Mouse (Mus musculus): ENCODE data around the gene Chl1. TPM values are rescaled to one million over a fixed set of nuclear protein-coding genes. Genes with fewer than 3 reads are reported as not detected.

The Chl1 gene
- polyA plus RNA-seq (2017; shearing (Covaris generic)), result under 1 TPM in 1 of 2 experiments, not detected in 1; 0.05 TPM

DNA sequence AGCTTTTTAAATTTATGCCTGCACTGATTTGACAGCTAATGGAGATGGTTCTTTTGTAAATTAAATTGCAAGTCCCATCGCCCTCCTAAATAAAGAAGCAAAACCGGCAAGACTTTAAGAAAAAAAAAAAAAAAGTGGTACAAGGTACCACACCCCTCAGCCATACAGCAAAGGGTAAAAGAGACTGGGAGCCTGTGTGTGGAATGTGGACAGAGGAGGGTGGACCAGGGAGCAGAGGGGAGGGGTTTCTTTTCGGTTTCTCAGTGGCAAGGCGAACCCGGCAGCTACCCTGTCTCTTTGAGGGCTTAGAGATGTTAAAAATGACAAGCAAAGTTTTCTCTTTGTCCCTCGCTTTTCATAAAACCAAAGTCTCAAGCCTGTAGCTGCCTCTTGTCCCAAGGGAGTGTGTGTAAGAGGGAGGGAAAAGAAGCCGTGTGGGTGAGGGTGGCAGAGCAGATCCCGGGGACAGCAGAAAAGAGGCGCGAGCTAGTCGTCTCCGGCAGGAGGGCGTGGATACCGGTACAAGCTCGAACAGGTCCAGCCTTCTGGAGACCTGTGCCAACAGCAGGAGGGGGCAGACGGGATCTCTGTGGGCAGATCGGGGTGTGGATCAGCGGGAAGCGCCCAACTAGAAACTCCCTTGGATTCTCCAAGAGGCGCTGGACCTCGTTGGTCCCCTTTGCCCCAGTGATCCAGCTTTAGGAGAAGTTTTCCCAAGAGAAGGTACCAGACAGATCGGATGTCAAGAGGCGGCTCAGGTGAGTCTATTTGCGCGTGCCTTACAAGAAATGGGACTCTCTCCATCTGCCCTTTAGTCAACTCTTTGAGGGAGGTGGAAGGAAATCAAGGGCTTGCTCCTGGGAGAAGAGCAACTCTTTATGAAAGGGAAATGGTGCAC lies at the start of gene Chl1:
TSS of gene Chl1 (plus strand) at position 195 of the 898 bp plus-strand sequence.
- ATAC-seq, result no peak

DNA sequence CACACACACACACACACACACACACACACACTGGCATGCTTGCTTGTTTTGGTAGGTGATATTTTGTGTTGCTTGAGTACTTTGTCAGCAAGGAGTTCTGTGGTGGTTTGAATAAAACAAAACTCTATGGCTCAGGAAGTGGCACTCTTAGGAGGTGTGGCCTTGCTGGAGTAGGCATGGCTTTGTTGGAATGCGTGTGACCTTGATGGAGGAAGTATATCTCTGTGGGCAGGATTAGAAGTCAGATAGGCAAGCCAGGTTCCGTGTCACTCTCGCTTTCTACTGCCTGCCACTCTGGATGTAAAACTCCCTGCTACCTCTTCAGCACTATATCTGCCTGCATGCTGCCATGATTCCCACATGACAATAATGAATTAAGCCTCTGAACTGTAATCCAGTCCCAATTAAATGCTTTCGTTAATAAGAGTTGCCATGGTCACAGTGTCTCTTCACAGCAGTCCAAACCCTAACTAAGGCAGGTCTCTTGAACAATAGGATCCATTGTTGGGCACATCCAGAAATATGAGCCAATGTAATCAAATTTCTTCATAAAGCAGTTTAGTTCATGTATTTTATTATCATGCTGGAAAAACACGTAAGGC lies 44.8 kb upstream of the Chl1 start:
- ATAC-seq, result peak; percentile 73

DNA sequence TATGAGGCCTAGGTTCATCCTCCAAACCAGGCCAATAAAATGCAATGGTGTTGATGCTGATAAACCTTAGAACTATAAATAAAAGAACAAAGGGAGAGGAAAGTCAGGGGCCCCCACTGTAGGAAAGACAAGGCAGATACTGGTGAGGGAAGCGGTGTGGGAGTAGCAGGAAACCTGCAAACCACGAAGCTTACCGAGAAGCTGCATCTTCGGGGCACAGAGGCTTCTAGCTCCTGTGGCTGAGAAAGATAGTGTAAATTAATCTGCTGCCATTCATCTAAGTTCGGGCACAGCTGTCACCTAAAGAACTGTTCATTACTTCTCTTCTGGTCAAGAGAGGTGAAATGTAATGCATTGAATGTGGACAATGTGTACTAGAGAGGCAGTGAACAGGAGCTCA lies 37.1 kb upstream of the Chl1 start:
- peak; percentile 74 for ATAC-seq

DNA sequence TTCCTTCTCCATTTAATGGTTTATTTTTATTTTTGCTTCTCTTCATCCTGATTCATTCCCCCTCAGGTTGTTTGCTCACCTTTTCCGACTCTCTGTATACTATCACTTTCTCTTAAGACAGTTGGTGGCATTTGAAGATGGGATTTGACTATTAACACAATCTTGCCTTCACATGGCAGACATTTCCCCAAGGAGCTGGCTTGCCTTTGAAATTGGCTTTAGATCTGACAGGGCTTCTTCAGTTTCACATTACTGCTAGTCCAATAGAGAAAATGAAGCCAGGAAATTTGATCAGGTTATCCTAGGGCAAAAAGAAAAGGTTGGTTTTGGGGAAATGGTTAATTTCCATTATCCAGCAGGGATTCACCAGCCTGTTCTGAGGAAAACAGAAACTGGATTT lies 23.2 kb upstream of the Chl1 start:
- ATAC-seq, result no peak

DNA sequence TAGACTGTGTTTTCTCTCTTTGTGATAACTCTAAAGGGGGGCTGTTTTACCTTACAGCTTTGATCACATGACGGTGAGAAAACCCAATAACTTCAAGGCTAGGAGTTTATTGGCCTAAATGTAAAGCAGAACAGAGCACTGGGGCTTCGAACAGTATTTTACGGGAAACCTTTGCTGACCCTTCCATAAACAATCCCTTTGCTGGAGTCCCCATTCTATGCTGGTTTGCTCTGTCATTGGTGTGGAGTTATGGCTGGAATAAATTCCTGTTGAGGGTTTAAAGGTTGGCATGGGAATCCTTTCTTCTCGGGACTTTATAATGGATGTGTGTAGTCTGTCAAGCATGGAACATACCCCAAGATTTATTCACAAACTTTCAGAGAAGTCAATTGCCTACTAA lies 12.0 kb upstream of the Chl1 start:
- ATAC-seq, result no peak

DNA sequence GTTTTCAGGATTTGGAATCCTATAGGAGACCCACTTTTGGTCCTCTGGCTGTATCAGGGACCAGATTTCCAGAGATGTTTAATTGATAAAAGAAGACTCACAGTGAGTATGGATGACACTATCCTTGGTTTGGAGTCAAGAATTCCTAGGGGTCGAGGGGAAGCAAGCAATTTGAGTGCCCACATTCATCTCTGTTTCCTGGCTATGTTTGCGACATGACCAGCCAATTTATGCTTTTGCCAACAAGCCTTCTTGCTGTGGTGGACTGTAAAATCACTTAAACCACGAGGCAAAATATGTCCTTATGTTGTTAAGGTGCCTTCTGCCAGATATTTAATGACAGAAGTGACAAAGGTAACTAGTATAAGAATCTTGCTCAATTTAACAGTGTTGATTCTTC lies 6.3 kb upstream of the Chl1 start:
- no peak for ATAC-seq

DNA sequence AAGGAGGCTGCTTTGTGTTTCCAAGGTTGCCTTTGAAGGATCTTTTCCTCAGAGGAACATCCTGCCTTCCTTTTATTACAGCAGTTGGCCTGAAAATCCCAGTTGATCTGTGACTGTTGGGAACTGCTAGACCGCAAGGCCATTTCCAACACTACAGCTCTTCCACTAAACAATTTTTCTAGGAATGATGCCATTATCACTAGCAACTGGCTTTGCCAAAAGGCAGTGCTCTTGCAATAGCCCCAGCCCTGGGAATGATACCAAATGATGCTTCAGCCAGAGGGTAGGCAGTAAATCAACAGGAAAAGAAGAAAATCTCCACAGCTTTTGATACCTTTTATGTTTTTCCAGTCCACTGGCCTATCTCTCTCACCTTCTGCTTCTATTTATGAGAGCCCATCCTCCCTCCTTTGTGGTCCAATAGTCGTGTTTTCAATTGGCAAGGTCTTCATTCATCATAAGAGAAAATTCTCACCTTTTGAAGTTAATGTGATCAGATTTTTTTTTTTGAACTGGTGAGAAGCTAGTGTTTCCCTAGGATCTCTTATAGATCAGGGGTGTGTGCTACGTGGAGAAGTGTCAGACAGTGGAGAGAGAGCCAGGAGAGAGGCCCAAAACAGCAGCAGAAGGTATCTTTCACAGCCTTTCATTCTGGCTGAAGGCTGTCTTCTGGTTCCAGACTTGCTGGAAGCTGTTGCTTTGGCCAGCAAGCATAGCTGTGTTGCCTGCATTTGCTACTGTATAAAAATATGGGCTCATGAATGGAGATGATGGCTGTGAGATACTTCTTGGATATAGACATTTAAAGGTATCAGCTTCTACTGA lies 2.4 kb upstream of the Chl1 start:
- ATAC-seq, result no peak

DNA sequence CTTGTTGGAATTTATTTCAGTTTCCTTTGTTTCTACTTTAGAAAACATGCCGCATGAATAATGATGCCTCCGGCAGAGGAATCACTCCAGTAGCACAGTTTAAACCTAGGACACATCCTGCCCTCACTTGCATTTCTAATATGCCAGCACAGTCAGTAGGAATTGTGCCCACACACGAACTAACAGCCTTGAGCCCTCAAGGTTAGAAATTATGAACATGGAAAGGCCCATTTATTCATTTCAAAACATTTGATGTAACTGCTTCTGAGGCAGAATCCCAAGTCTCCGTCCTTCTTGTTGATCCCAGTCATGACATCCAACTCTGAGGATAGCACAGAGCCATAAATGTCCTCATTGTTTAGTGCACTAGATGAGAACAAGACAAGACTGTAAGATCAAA lies 790 bp upstream of the Chl1 start:
- ATAC-seq, result no peak

DNA sequence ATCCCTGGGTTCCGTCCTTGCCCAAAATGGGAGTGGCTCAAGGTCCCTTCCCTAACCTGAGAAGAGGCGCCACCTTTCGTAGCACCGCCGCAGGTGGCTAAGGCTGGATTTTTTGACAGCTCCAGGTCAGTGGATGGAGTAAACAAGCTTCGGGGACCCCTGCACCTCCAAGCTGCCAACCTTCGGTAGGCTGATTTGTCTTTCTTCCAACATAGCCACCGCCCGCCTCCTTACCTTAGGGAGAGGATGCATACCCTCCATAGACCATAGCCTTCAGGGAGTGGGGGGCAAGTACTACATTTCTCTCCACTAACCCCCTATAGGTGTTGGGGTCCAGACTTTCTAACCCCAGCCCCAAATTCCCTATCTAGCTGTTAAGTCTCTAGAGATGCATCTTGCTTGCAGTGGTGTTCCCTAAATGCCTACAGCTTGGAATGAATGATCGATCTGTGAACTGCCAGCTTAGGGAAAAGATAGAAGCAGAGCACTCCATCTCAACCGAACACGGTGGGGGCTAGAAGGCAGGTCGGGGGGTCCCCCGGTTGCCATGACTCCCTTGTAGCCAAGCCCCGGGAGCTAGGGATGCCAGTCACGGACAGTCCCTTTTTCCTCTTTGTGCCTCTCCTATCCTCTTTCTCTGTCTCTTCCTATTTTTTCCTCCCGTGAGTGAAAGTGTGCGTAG lies 1.0 kb downstream of the Chl1 start:
- peak; percentile 11 for ATAC-seq

DNA sequence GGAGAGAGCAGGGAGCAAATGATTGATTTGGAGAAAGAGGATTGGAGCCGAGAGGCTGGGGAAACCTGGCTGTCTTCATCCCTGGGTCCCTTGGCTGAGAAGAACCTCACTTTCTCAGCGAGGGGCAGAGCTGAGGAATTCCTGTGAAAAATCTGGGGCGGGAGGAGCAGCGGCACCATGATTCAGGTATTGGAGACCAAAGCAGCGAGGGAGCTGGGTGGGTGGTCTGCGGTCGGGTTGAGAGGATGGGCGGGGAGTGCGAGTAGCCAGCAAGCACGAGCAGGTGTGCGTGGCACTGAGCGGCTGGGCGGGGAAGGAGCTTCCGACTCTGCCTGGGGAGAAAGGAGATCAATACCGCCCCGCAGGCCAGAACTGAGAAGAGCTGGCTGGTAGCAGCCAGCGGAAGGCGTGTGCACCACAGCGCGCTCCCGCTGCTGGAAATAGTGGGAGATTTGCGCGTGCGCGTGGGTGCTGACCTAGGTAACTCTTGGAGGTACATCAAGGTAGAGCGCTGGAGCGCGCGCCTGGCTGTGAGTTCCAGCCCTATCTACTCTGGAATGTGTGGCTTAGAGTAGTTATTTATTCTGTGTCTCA lies 1.7 kb downstream of the Chl1 start:
- ATAC-seq, result peak; percentile 80

DNA sequence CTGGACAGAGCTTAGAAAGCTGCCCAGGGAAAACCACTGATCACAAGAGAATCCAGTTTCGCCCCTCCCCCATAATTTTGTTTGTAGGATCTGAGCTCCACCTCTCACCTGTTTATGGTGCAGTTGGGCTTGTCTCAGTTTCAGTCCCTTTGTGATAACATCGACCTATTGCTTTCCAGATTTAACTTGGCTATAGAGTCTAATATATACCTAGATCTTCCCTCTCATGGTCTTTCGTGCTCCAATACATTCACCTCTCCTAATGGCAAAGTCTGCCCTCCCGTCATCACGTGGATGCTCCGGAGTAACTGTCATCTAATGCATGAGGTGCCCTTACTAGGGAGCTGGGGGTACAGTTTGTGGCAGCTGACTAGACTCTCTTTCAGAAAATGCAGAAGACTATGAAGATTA lies 2.5 kb downstream of the Chl1 start:
- ATAC-seq, result no peak

DNA sequence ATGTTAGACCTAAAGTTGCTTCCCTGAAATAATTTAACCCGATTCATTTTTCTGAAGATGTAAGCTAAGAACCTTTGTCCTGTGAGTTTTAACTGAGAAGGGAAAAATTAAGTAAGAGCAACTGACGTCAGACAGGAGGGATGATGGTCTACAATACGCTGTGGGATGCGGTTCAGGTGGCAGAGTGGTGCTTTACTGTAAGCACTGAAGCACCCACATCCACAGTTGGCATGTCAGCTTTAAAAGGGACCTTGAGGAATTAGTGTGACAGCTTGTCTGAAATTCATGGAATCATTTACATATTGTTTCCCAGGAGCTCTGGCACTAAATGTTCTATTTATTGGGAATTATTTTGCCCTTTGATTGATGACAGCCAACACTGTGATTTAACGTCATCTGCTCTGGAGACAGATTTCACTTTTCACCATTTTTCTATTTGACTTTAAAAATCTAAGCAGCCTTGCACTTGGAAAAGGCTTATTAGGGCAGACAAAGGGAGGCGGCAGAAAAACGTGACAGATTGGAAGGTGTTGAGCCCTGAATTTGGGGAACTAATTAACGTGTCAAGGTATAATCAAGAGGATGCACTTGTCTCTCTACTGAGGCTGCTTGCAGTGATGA lies 3.3 kb downstream of the Chl1 start:
- no peak for ATAC-seq

DNA sequence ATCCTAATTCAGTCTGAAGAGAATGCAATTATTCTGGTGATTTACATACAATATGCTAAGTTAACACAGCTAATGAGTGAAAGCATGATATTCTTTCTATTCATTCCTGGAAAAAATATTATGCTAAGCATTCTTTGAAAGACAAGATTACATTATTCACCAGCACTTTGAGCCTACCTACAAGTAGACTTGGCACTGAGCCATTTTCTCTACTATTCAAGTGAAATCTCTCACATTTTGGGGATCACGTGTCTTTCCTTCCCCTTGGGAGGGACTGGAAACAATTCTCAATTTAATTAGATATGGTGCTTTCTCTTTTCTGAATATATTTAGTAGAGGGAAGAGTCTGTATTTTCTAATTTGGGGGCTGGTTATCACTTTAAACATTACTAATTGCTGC lies 4.0 kb downstream of the Chl1 start:
- ATAC-seq, result no peak

DNA sequence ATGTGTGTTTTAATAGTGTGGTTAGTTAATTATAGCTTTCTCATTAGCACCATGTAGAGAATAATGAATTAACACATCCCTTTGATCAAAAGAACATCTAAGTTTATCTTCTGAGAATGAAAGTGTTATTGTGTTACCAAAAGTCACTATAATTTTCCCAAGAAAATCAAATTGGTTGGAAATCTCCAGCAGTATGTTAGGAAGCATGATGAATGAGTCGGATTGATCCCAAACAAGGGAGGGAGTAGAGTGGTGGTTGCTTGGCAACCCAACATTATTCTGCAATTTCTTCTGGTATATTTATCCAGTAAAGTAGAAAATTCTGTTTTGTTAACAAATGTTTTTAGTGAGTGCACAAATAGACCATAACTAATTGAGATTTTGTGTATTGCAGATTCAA lies 4.4 kb downstream of the Chl1 start:
- no peak for ATAC-seq

DNA sequence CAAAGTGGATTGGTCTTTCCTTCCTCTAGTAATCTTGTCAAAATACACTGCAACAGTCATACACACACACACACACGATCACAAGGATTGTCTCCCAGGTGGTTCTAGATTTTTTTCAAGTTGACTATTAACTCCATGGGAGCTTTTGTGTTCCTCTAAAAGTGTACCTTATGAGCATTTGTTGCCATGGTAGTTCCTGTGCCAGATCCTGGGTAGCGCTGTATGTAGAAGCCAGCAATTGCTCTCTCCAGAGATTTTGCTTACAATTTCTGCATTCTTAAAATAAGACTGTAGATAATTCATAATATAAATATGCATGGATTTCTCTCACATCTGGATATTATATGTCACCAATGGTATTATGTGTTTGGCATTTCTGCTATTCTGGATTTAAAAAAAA lies 9.2 kb downstream of the Chl1 start:
- ATAC-seq, result no peak

DNA sequence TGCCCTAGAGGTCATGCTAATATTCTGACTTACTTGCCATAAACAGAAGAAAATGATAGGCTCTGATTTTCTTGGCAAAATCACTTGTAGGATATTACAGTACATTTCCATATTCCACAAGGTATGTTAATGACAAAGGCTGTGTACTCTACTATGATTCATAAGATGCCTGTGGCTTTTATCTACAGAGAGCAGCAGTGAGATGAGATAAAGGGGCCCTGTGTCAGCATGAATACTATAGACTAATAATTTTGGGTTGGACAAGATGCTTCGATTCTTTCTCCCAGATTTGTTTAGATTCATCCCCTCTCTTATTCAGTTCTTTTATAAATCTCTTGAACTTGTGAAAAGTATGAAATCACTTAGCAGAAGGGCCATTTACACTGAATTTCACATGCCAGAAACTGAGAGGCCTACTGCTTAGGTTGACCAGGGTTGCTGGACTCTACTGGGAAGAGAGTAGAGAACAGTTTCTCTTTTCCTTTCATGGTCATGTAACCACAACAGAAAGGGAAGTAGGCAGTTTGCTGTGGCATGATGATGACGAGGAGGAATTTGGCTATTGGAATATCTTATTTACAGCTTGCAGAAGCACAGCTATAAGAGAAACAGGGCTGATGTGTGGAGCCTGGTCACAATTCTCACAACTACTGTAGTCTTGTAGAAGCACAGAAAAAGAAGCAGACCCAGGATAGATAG lies 15.1 kb downstream of the Chl1 start:
- no peak for ATAC-seq

DNA sequence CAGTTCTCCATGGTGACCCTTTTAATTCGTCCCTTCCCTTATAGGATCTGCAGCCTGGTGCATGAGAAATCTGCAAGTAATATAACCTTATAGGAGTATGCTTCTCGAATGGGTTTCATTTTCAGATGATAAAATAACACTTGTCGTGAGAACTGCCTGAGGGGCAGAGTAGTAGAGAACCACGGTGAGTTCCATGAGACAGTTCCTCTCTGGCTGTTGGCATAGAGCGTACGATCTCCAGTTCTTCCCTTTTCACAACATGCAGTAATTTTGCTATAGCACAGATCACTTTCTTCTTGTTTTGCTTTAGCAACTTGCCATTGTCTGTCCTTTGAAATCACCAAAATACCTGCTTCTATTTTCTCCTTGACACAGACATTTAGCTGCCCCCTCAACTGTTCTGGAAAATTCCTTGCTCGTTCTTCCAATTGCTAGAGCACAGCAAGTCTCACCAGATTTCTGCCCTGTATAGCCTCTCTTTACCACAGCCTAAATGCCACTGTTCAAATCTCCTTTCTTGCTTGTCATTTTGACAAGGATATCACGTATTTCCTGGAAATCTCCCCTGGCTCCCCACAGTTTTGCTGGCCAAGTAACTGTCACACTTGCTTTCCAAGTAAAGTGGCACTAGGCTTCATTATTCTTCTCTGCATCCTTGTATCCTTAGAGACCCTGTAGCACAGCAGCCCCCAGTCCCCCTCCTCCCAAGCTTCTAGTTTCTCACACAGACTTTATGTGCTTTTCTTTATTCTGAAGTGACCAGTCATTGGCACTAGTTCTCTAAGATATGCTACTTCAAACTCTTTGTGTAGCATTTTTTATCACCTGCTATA lies 16.8 kb downstream of the Chl1 start:
- ATAC-seq, result no peak

DNA sequence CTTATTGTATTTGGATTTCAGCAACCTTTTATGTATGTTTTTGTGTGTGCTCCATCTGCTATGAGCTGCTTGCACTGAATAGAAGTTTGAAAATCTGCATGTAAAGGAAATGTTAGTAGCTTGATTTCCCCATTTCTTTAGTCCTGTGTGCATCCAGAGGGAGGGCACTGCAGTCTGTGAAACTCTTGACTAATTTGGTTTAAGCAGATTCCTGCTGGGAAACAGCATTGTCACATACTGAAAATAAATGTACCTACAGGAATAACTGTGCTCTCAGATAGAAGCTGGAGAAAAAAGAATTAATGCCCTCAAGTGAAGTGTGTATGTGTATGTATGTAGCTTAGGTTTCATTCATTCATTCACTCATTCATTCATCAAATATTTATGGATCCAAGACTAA lies 22.7 kb downstream of the Chl1 start:
- ATAC-seq, result no peak

DNA sequence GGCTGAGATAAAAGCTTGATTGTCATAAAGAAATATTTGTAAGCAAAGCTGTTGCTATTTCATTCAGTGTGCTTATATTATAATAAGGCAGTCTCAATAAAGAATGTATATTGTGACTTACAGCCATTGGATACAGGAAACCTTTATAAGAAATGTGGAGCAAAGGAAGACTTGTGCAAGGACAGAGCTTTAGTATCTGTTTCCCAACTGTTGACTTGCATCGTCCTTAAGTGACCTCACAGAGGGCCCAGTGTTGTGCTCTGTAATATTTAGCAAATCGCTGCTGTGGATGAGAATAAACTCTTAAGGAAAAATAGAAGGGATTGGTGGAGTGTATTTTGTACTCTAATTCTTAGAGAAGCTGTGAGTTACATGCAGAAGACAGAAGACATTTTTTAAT lies 23.6 kb downstream of the Chl1 start:
- no peak for ATAC-seq

DNA sequence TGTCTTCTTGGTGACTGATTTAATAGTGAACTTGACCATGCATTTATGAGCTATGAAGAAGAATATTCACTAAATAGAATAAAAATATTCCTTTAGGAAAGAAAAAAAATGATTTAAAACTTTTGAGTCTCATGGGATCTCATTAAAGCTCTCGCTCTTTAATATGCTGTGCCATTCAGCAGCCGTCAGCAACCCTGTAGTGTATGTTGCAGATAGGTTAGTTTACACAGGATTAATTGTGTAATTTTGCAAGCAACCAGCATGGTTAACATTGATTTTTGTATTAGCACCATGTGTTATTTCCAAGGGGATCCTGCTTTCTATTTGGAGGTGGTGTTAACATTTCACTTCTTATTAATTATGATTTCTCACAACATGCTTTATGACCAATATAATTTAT lies 32.2 kb downstream of the Chl1 start:
- no peak for ATAC-seq
